Mouse (Mus musculus) megakaryocyte-erythroid progenitor cell, adult 5-6 weeks (primary cell): Measurements from ENCODE around the gene Gm1604a. TPM values are rescaled to one million over a fixed set of nuclear protein-coding genes. Genes with fewer than 3 reads are reported as not detected.

Source experiments
- total RNA-seq, 2 experiments: library from RNA; stranded (forward) in 1 of 2; stranded (reverse) in 1 of 2; fragments of 200-1000, 215-1000 nt in 1 of 2; fragments of >200 nt in 1 of 2; fragmentation: Nextera tagmentation in 1 of 2; gene quantifications; 2 replicates each; pipeline ENCODE4 v1.2.3; 2014 to 2017

Gene Gm1604a
- total RNA-seq, 2 experiments from 2014 or later: 0.90 TPM; not detected in 1

Other genes starting within 250 kb of the Gm1604a start
- gene Ezr, start 242.8 kb upstream of the Gm1604a start, total RNA-seq (2014; fragmentation: Nextera tagmentation): 82.2 and 85.0 TPM in 2 replicates
- 161 and 203 TPM in 2 replicates for gene Ezr, start 242.8 kb upstream of the Gm1604a start, total RNA-seq (2017)
- 25.6 and 30.5 TPM in 2 replicates for gene Rsph3b, start 76.9 kb upstream of the Gm1604a start, total RNA-seq (2014; fragmentation: Nextera tagmentation)
- gene Rsph3b, start 76.9 kb upstream of the Gm1604a start, total RNA-seq (2017): 40.8 and 42.2 TPM in 2 replicates
- 43.6 and 70.2 TPM in 2 replicates for gene Tagap1, start 64.4 kb upstream of the Gm1604a start, total RNA-seq (2014; fragmentation: Nextera tagmentation)
- gene Tagap1, start 64.4 kb upstream of the Gm1604a start, total RNA-seq (2017): 35.9 and 36.3 TPM in 2 replicates
- gene Rnaset2b, start 54.9 kb upstream of the Gm1604a start, total RNA-seq (2014; fragmentation: Nextera tagmentation): 123 and 163 TPM in 2 replicates
- gene Rnaset2b, start 54.9 kb upstream of the Gm1604a start, total RNA-seq (2017): 276 and 277 TPM in 2 replicates
- gene Gm49721, start 46.7 kb upstream of the Gm1604a start, total RNA-seq (2014; fragmentation: Nextera tagmentation): not detected in 2 replicates
- gene Gm49721, start 46.7 kb upstream of the Gm1604a start, total RNA-seq (2017): not detected in 2 replicates
- 1.9 and 2.6 TPM in 2 replicates for gene Rps6ka2, start 144.5 kb downstream of the Gm1604a start, total RNA-seq (2014; fragmentation: Nextera tagmentation)
- 1.8 and 1.9 TPM in 2 replicates for gene Rps6ka2, start 144.5 kb downstream of the Gm1604a start, total RNA-seq (2017)